Mouse (Mus musculus) hindbrain, embryonic 16.5 days (tissue): ENCODE data around the gene Tmem234. TPM values are rescaled to one million over a fixed set of nuclear protein-coding genes. Genes with fewer than 3 reads are reported as not detected.
"Not testable (repeated sequence)": the region's sequence is repeated elsewhere in the genome, so short reads cannot be mapped to it uniquely, and the experiment has no call there.

Experiments used
- ATAC-seq: fragments of 200-750 bp; cut with Nextera tagmentation; 2 replicates; pipeline ENCODE4 v1.8.0; 2017; ENCODE audit warnings: moderate TSS enrichment, moderate library complexity
- H3K27ac ChIP-seq: fragments of 300-500 bp; sonication (generic); 2 replicates; pipeline ENCODE4 v1.5.1; 2014; ENCODE audit warnings: low read depth, mild to moderate bottlenecking, control low read depth, low read length, moderate library complexity
- H3K27me3 ChIP-seq: fragments of 300-500 bp; sonication (generic); replicated peaks from 2 replicates; pipeline ENCODE4 v1.6.1; 2014; ENCODE audit warnings: low read length; ENCODE audit not compliant: control insufficient read depth, insufficient read depth
- H3K36me3 ChIP-seq: fragments of 300-500 bp; sonication (generic); 2 replicates; pipeline ENCODE4 v1.6.1; 2014; ENCODE audit warnings: mild to moderate bottlenecking, low read length, moderate library complexity, mixed read lengths; ENCODE audit not compliant: control insufficient read depth, insufficient read depth
- H3K4me1 ChIP-seq: fragments of 300-500 bp; sonication (generic); 2 replicates; pipeline ENCODE4 v1.6.1; 2014; ENCODE audit warnings: low read depth, low read length; ENCODE audit not compliant: control insufficient read depth, insufficient read depth
- H3K4me2 ChIP-seq: fragments of 300-500 bp; sonication (generic); 2 replicates; pipeline ENCODE4 v1.6.1; 2014; ENCODE audit warnings: mild to moderate bottlenecking, low read length, control low read depth, moderate library complexity
- H3K4me3 ChIP-seq: fragments of 300-500 bp; sonication (generic); 2 replicates; pipeline ENCODE4 v1.5.1; 2014; ENCODE audit warnings: mild to moderate bottlenecking, low read length, control low read depth, moderate library complexity
- H3K9ac ChIP-seq: fragments of 300-500 bp; sonication (generic); 2 replicates; pipeline ENCODE4 v1.6.1; 2014; ENCODE audit warnings: low read depth, mild to moderate bottlenecking, control low read depth, low read length, moderate library complexity
- H3K9me3 ChIP-seq: fragments of 300-500 bp; sonication (generic); 2 replicates; pipeline ENCODE4 v1.6.1; 2014; ENCODE audit warnings: mild to moderate bottlenecking, low read length, moderate library complexity; ENCODE audit not compliant: control insufficient read depth
- WGBS: fragments of 180-500 bp; shearing (Covaris S2); extraction: QIAGEN DNeasy Blood & Tissue Kit; methylation state at CpG from one replicate; pipeline ENCODE4 v1.1.7; 2014; 5-methylcytosine and 5-hydroxymethylcytosine counted together
- polyA plus RNA-seq: library from polyadenylated mRNA; unstranded; fragments of >200 nt; fragmentation: Nextera tagmentation; extraction: Ambion mirVana; gene quantifications from 2 replicates; pipeline ENCODE4 v1.2.1, GENCODE M21; 2015

The Tmem234 gene
- 185 and 190 TPM in 2 replicates for polyA plus RNA-seq

DNA sequence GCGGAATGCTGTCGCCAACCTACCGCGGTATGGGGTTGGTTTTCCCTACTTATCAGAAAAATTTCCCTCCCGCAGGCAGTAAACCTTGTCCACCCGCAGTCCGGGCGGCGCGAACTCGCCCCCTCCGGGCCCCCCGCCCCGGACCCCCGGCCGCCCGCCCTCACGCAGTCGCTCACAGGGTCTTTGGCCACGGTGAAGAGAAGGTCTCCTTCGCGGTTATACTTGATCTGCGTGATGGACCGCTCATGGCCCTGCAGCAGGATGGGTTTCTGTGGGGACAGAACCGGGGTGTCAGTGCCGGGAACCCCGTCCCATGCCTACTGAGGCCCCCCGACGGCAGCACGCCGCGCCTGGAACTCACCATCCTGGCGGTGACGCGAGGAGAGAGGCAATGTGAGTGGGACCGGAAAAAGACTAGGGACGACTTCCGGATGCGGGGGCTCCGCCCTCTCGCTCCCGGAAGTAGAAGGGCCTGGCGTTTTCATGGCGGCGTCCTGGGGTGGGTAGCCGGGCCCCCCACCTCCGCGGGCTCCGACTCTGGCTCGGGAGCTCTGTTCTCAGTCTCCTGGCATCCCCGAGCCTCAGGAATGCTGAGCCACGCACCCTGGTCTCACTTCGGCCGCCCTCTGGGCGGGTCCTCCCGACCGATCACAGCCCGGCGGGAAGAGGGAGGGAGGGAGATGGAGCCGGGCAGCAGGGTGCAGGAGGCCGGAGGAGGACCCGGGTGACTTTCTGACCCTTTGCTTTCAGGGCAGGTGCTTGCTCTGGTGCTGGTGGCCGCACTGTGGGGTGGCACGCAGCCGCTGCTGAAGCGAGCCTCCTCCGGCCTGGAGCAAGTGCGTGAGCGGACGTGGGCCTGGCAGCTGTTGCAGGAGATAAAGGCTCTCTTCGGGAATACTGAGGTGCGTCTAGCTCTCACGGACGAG lies at the start of gene Tmem234, which contains the start of gene Eif3i:
Gene Tmem234, plus strand, starts transcription at position 436 of the 926 bp plus-strand sequence.
Gene Eif3i, minus strand, starts transcription at position 416 of the 926 bp plus-strand sequence.
- peak within 1 kb of the TSS; percentile 79 for H3K9ac ChIP-seq
- H3K4me1 ChIP-seq: peaks cover 17% of the 10 kb centered on the region
- peak within 1 kb of the TSS; percentile 73 for H3K27ac ChIP-seq
- H3K4me2 ChIP-seq: peak within 1 kb of the TSS; percentile 70
- peaks cover 26% of the 10 kb centered on the region for H3K36me3 ChIP-seq
- ATAC-seq: peak; percentile 93
- no peaks in the 10 kb centered on the region for H3K27me3 ChIP-seq
- under 1% methylated on average over 73 of the region's 74 CpGs for WGBS
- H3K9me3 ChIP-seq: no peaks in the 10 kb centered on the region
- peak within 1 kb of the TSS; percentile 65 for H3K4me3 ChIP-seq

- not testable (repeated sequence) for H3K4me3 ChIP-seq, H3K27ac ChIP-seq, H3K27me3 ChIP-seq, H3K9ac ChIP-seq, H3K36me3 ChIP-seq, ATAC-seq, H3K4me1 ChIP-seq, H3K4me2 ChIP-seq, H3K9me3 ChIP-seq
- WGBS: 46% methylated on average over 5 of the region's 6 CpGs
Observed at GRCm38 (mm10) chr4:129554512-129554911, 46.0 kb upstream of the Tmem234 start.

DNA sequence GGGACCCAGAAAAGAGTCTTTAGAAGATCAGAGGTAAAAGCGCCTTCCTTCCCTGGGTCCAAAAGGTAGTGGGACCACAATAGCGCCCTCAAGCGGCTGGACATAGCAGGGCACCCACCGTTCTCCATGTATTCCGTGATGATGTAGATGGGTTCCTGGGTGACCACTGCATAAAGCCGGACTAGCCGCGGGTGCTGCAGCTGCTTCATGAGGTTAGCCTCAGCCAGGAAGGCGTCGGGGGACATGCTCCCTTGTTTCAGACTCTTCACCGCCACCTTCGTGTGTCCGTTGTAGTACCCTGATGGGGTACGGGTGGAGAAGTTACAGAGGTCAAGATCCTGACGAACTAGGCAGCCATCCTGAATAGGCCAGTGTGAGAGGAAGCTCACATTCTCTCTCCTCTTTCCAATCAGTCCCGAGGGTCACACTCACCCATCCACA lies 45.0 kb upstream of the Tmem234 start:
- Histone ChIP-seq H3K27ac (peak overlapping the region; percentile 79; the same call in 1 of the 2 replicates), H3K4me1 (peaks cover 4% of the 10 kb centered on the region), H3K9ac (peak overlapping the region; percentile 70), H3K4me2 (peak overlapping the region; percentile 86), H3K36me3 (no peaks in the 10 kb centered on the region), H3K4me3 (peak overlapping the region; percentile 54), H3K27me3 (no peaks in the 10 kb centered on the region), H3K9me3 (no peaks in the 10 kb centered on the region)
- ATAC-seq: peak; percentile 27
- 2% methylated on average over 16 of the region's 16 CpGs for WGBS

DNA sequence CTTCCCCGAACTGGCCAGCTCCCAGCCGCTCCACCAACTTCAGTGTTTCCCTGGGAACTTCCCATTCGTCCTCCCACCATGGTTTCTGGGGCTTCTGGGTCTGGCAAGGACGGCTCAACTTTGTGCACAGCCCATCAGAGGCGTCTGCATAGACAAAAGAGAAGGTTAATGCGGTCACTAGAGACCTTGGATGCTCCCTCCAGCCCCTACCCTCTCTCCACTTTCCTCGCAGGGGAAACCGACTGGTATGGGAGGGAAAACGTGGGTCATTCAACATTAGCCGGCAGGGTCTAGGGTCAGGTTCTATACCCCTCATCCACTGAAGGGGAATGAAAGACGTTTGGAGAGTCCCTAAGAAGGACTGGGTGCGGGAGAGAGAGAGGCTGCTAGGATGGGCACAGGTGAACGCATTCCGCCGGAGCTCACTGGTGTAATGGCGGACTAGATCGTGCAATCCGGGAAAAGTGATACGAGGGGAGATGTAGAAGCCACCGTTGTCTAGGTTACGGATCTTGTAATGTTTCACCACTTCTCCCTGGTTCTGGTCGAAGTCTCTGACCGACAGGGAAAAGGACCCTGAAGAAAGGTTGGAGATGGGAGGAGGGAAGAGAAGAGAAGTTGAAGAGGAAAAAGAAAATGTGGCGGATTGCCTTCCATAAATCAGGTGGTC lies 44.5 kb upstream of the Tmem234 start:
- peaks cover 4% of the 10 kb centered on the region for H3K4me1 ChIP-seq
- peak overlapping the region; percentile 54 for H3K4me3 ChIP-seq
- H3K9me3 ChIP-seq: no peaks in the 10 kb centered on the region
- peak; percentile 79 for ATAC-seq
- 1% methylated on average over 24 of the region's 24 CpGs for whole genome bisulfite sequencing
- H3K36me3 ChIP-seq: no peaks in the 10 kb centered on the region
- H3K27me3 ChIP-seq: no peaks in the 10 kb centered on the region
- H3K4me2 ChIP-seq: peak overlapping the region; percentile 86
- H3K9ac ChIP-seq: peak overlapping the region; percentile 70
- peak overlapping the region; percentile 79 for H3K27ac ChIP-seq

DNA sequence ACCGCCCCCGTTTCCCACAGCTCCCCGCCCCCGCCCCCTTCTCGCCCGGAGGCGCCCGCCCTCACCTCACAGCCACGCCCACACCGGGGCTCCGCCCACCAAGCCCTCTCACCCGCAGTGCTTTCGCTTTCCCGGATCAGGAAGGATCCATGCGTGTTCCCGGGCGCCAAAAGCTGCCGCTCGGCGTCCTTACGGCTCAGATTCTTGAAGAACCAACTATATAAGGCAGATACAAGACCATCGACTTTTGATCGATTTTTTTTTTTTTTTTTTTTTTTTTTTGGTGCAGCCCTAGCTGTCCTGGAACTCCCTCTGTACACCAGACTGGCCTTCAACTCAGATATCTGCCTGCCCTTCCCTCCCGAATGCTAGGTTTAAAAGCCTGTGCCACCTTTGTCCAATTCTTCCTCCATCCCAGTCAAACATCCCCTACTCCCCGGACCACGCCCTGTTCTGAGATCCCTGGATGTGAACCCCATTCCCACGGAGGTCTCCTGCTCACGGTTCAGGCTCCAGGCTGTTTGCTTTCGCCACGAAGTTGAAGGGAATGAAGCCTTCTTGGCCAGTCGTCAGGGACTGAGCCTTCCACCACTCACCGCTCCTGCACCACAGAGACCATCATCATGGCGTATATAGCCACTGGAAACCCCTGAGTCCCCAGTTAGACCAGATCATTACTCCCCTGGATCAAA lies 43.8 kb upstream of the Tmem234 start:
- Histone ChIP-seq H3K4me3 (peak overlapping the region; percentile 54), H3K36me3 (no peaks in the 10 kb centered on the region), H3K4me1 (peaks cover 4% of the 10 kb centered on the region), H3K9me3 (no peaks in the 10 kb centered on the region), H3K4me2 (peak overlapping the region; percentile 86), H3K9ac (peak overlapping the region; percentile 70), H3K27me3 (no peaks in the 10 kb centered on the region), H3K27ac (peak overlapping the region; percentile 45)
- 8% methylated on average over 33 of the region's 33 CpGs for WGBS
- peak; percentile 83 for ATAC-seq

- WGBS: 84% methylated on average over 9 of the region's 9 CpGs
- Histone ChIP-seq H3K27me3 (no peaks in the 10 kb centered on the region), H3K4me1 (peaks cover 4% of the 10 kb centered on the region), H3K4me3 (no peak overlapping the region), H3K36me3 (no peaks in the 10 kb centered on the region), H3K4me2 (peak overlapping the region; percentile 86), H3K27ac (no peak overlapping the region; the same call in none of the 2 replicates), H3K9me3 (no peaks in the 10 kb centered on the region), H3K9ac (no peak overlapping the region)
- no peak for ATAC-seq
Observed at GRCm38 (mm10) chr4:129557256-129557808, 43.1 kb upstream of the Tmem234 start.

GRCm38 (mm10) chr4:129558321-129558955 lies 42.0 kb upstream of the Tmem234 start:
- no peak for ATAC-seq
- no peaks in the 10 kb centered on the region for H3K9me3 ChIP-seq
- H3K4me1 ChIP-seq: peaks cover 4% of the 10 kb centered on the region
- H3K27me3 ChIP-seq: no peaks in the 10 kb centered on the region
- H3K27ac ChIP-seq: no peak overlapping the region
- no peak overlapping the region for H3K4me2 ChIP-seq
- H3K9ac ChIP-seq: no peak overlapping the region
- no peak overlapping the region for H3K4me3 ChIP-seq
- 86% methylated on average over 12 of the region's 12 CpGs for WGBS
- no peaks in the 10 kb centered on the region for H3K36me3 ChIP-seq

DNA sequence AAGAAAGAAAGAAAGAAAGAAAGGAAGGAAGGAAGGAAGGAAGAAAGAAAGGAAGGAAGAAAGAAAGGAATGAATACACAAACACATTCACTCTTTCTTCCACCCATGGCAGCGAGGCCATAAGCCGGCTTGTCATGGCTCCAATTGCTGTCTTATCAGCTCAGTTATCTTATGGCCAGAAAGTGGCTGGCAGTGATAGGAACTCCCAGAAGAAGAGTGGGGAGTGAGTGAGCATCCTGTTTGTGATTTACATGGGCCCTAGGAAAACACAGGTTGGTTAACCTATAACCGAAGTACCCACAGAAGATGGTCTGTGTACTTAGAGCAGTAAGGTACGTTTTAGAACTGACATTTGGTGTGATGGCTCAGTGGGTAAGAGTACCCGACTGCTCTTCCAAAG lies 39.3 kb upstream of the Tmem234 start:
- no peak overlapping the region for H3K27ac ChIP-seq
- H3K4me3 ChIP-seq: no peak overlapping the region
- peaks cover 4% of the 10 kb centered on the region; the same call in 1 of the 2 replicates for H3K4me1 ChIP-seq
- H3K4me2 ChIP-seq: no peak overlapping the region
- H3K9ac ChIP-seq: no peak overlapping the region
- H3K9me3 ChIP-seq: no peaks in the 10 kb centered on the region
- WGBS: 89% methylated on average over 5 of the region's 5 CpGs
- no peaks in the 10 kb centered on the region for H3K36me3 ChIP-seq
- H3K27me3 ChIP-seq: no peaks in the 10 kb centered on the region
- ATAC-seq: no peak
